Mouse (Mus musculus) G1E (cell line): Measurements from ENCODE around the gene Epop. TPM values are rescaled to one million over a fixed set of nuclear protein-coding genes. Genes with fewer than 3 reads are reported as not detected.
"Not testable (repeated sequence)": the region's sequence is repeated elsewhere in the genome, so short reads cannot be mapped to it uniquely, and the experiment has no call there.

Experiments used
- ATAC-seq: 2 replicates; pipeline ENCODE4 v1.8.0; 2016; ENCODE audit warnings: mild to moderate bottlenecking; ENCODE audit not compliant: insufficient number of reproducible peaks, poor library complexity, low FRiP score, severe bottlenecking; ENCODE audit errors: extremely low read depth
- DNase-seq: peaks from one replicate; pipeline ENCODE4 v3.0.0; 2012; ENCODE audit warnings: low spot score
- H3K27me3 ChIP-seq: 2 replicates; pipeline ENCODE4 v1.6.1; 2012; ENCODE audit warnings: mild to moderate bottlenecking, low read length, inconsistent platforms; ENCODE audit not compliant: insufficient read depth
- H3K36me3 ChIP-seq: replicated peaks from 2 replicates; pipeline ENCODE3; 2012; ENCODE audit warnings: mild to moderate bottlenecking, inconsistent platforms
- H3K4me1 ChIP-seq: 2 replicates; pipeline ENCODE4 v1.6.1; 2012; ENCODE audit warnings: low read depth, low read length, inconsistent platforms, mixed read lengths; ENCODE audit not compliant: insufficient read depth
- H3K4me3 ChIP-seq: 2 replicates; pipeline ENCODE4 v1.5.1; 2012; ENCODE audit warnings: low read depth, mild to moderate bottlenecking, inconsistent platforms, low read length, moderate library complexity, mixed read lengths
- H3K9me3 ChIP-seq: replicated peaks from 2 replicates; pipeline ENCODE4 v1.6.1; 2012; ENCODE audit warnings: inconsistent platforms
- CTCF ChIP-seq: IDR thresholded peaks from 2 replicates; pipeline ENCODE4 v1.5.1; 2012; ENCODE audit warnings: low read depth, low read length, inconsistent platforms, mixed read lengths
- GATA1 ChIP-seq: IDR thresholded peaks from 2 replicates; pipeline ENCODE4 v1.6.1; 2012; ENCODE audit warnings: borderline replicate concordance, low read length, inconsistent platforms, mixed read lengths
- GATA2 ChIP-seq: IDR thresholded peaks from 2 replicates; pipeline ENCODE4 v1.6.1; 2012; ENCODE audit warnings: low read depth, low read length, inconsistent platforms, borderline replicate concordance
- POLR2AphosphoS5 ChIP-seq: IDR thresholded peaks from 2 replicates; pipeline ENCODE4 v1.6.1; 2012; ENCODE audit warnings: low read depth, low read length, inconsistent platforms; ENCODE audit not compliant: insufficient replicate concordance
- TAL1 ChIP-seq: conservative IDR thresholded peaks from 2 replicates; pipeline ENCODE4 v1.6.1; 2012; ENCODE audit warnings: low read depth, low read length, inconsistent platforms, mixed read lengths
- polyA plus RNA-seq: library from polyadenylated mRNA; stranded (reverse); fragments of >175 nt; gene quantifications from 2 replicates; pipeline ENCODE4 v1.2.3, GENCODE M21; 2012
- total RNA-seq, 2 experiments: library from RNA; stranded (forward) in 1 of 2; stranded (reverse) in 1 of 2; fragments of 200-1000 nt in 1 of 2; fragments of >200 nt in 1 of 2; fragmentation: Nextera tagmentation in 1 of 2; gene quantifications; 2 replicates each; pipeline ENCODE4 v1.2.3; 2014 to 2017

The Epop gene
- total and polyA plus RNA-seq, 3 experiments, result 2.6 to 60.9 (median 2.7) TPM

DNA sequence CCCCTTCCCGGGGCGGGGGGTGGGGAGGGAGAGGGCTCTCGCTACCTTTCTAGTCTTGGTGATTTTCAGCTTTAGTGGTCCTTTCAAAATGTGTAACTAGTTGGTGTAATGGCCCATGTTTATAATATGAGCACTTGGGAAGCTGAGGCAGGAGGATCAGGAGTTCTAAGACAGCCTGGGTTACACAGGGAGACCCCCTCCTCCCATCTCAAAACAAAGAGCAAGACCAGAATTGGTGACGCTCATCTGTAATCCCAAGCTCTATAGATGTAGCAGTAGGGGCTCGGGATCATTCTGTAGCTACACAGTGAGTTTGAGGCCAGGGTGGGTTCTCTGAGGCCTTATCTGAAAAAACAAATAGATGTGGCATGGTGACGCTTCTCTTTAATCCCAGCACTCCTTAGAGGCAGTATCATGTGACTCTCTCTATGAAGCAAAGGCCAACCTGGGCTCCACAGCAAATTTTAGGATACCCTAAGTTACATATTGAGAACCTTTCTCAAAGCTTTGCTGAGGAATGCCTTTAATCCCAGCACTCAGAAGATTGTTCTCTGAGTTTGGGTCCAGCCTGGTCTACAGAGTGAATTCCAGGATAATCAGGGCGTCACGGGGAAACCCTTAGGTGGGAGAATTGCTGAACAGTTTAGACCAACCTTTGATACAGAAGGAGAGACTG, 14.0 kb upstream of the Epop start:
- ATAC-seq (no peak), DNase-seq (no peak)
- Histone ChIP-seq H3K4me3 (no peak overlapping the region), H3K27me3 (0 out of 2 replicates have a peak, but pooled peaks cover 5% of the 10 kb centered on the region), H3K36me3 (no peaks in the 10 kb centered on the region), H3K9me3 (peaks cover 4% of the 10 kb centered on the region; the same call in 1 of the 2 replicates), H3K4me1 (no peaks in the 10 kb centered on the region; the same call in 1 of the 2 replicates)
- TF ChIP-seq CTCF (no peak), GATA2 (no peak), TAL1 (no peak), GATA1 (no peak), POLR2AphosphoS5 (no peak)

DNA sequence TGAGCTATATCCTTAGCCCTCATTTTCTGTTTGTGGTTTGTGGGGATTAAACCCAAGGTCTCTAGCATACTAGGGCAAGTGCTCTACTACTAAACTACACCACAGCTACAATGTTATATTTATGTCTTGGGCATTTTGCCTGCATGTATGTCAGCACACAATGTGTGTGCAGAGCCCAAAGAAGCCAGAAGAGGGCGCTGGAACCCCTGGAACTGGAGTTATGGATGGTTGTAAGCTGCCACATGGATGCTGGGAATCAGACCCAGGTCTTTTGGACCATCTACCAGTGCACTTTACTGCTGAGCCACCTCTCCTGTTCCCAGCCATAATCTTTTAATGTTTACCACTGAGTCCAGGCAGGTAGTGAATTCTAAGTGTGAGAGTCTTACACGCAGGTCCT, 13.2 kb upstream of the Epop start:
- Histone ChIP-seq H3K27me3 (peaks cover 9% of the 10 kb centered on the region; the same call in 1 of the 2 replicates), H3K9me3 (peaks cover 4% of the 10 kb centered on the region; the same call in 1 of the 2 replicates), H3K4me1 (no peaks in the 10 kb centered on the region; the same call in 1 of the 2 replicates), H3K36me3 (no peaks in the 10 kb centered on the region), H3K4me3 (no peak overlapping the region)
- ATAC-seq (no peak), DNase-seq (no peak)
- TF ChIP-seq TAL1 (no peak), CTCF (no peak), POLR2AphosphoS5 (no peak), GATA2 (no peak), GATA1 (no peak)

DNA sequence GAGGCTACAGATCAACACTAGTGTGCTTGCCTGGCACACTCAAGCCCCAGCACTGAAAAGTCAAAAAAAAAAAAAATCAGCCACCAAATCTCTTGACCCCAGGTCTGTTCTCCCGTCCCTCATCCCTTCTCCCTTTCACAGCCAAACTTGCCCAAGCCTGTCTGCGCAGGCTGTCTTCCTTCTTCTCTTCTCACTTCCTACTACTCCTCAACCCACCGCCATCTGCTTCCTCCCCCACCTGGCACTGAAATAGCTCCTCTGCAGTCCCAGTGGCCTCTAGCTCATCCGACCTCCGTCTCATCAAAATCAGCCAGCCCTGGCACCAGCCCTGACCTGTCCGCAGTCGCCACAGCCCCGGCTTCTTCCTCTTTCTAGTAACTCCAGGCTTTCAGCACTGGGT, 12.2 kb upstream of the Epop start:
- DNase-seq (no peak), ATAC-seq (no peak)
- TF ChIP-seq CTCF, result no peak
- H3K27me3 ChIP-seq, result peaks cover 11% of the 10 kb centered on the region; the same call in 1 of the 2 replicates
- no peaks in the 10 kb centered on the region; the same call in 1 of the 2 replicates for H3K4me1 ChIP-seq
- no peak overlapping the region for H3K4me3 ChIP-seq
- no peaks in the 10 kb centered on the region for H3K36me3 ChIP-seq
- peaks cover 4% of the 10 kb centered on the region; the same call in 1 of the 2 replicates for H3K9me3 ChIP-seq

DNA sequence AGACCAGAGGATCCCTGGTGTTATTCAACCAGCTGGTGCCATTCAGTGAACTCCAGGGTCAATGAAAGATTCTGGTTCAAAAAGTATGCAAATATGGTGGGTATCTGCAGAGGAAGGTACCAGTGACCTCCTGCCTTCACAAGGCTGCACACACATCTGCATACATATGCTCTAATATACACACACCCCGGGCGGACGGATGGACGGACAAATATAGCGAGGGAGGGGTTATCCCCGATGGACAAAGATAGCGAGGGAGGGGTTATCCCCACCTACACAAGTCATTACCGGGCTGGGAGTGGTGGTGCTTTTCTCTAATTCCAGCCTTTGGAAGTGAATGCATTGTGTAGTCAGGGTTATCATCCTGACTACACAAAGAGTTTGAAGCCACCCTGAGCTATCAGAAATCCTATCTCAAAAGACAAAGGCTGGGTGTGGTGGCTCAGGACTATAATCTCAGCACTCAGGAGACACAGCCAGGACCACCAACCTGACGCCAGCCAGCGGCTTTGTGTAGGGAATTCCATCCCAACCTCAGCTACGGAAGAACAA, 6.0 kb upstream of the Epop start:
- TF ChIP-seq GATA2, result no peak
- TF ChIP-seq TAL1, result no peak
- no peak for TF ChIP-seq CTCF
- TF ChIP-seq POLR2AphosphoS5, result no peak
- TF ChIP-seq GATA1, result no peak
- peaks cover 24% of the 10 kb centered on the region for H3K27me3 ChIP-seq
- H3K4me3 ChIP-seq, result no peak overlapping the region
- peaks cover 5% of the 10 kb centered on the region; the same call in 1 of the 2 replicates for H3K4me1 ChIP-seq
- no peaks in the 10 kb centered on the region for H3K36me3 ChIP-seq
- peaks cover 3% of the 10 kb centered on the region; the same call in 1 of the 2 replicates for H3K9me3 ChIP-seq
- DNase-seq (no peak), ATAC-seq (no peak)

DNA sequence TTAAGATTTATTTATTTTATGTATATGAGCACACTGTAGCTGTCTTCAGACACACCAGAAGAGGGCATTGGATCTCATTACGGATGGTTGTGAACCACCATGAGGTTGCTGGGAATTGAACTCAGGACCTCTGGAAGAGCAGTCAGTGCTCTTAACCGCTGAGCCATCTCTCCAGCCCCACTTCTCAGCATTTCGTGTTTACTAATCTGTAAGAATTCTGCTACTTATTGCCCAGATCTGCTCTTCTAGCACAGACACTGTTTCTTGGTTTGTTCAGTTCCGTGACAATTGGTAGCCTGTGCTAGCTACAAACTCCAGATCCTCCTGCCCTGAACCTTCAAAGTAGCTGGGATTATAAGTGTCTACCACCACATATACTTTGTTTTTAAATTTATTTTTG, 2.9 kb upstream of the Epop start:
- peaks cover 11% of the 10 kb centered on the region for H3K36me3 ChIP-seq
- H3K4me1 ChIP-seq, result peaks cover 21% of the 10 kb centered on the region
- not testable (repeated sequence) for DNase-seq

DNA sequence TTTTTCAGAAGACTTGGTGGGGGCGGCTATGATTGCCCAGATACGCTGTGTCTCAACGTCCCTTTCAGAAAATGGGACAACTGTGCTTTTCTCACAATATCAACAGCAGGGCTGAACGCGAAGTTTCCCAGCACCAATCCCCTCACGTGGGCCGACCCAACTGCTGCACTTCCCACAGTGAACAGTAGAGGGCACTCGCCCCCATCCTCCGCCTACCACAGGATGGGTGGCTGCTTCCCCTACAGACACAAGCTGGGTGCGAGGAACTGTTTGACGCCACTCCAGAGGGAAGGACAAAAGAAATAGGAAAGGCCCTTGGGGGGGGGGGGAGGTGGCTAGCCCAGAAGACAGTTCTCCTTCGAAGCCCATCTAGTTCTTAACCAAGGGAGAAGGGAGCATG, 2.4 kb upstream of the Epop start:
- Histone ChIP-seq H3K9me3 (peaks cover 25% of the 10 kb centered on the region), H3K27me3 (peaks cover 40% of the 10 kb centered on the region), H3K4me1 (peaks cover 25% of the 10 kb centered on the region), H3K36me3 (peaks cover 11% of the 10 kb centered on the region), H3K4me3 (no peak overlapping the region)
- ATAC-seq (no peak), DNase-seq (peak; percentile 76)
- TF ChIP-seq TAL1 (no peak), CTCF (peak; percentile 95)

More for the DNA sequence above, 2.9 kb upstream of the Epop start:
- not testable (repeated sequence) for H3K4me3 ChIP-seq, ATAC-seq
- Histone ChIP-seq H3K27me3 (peaks cover 36% of the 10 kb centered on the region), H3K9me3 (peaks cover 24% of the 10 kb centered on the region)

DNA sequence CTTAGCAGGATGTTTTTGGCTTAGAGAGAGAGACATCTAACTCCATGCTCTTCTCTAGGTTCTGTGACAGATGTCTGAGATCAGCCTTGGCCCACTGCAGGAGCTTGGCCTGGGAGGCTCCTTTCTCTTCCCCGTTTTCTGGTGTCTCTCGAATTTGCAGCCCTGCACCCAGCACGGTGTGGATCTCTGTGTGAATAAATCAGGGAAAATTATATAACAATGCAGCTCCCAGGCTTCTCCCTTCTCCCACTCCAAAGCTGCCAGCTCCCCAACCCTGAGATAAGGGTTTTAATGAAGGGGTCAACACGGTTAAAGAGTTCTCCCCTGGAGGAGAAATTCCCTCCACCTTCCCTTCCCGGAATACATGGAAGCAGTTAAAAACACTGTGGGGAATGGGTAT, 2.0 kb upstream of the Epop start:
- Histone ChIP-seq H3K4me3 (no peak overlapping the region), H3K27me3 (peaks cover 44% of the 10 kb centered on the region), H3K36me3 (peaks cover 11% of the 10 kb centered on the region), H3K4me1 (peaks cover 27% of the 10 kb centered on the region), H3K9me3 (peaks cover 25% of the 10 kb centered on the region)
- TF ChIP-seq GATA1 (no peak), CTCF (no peak), POLR2AphosphoS5 (no peak), TAL1 (no peak), GATA2 (no peak)
- DNase-seq (no peak), ATAC-seq (no peak)
